Mouse (Mus musculus): ENCODE measurements around the gene Olfr309. TPM values are rescaled to one million over a fixed set of nuclear protein-coding genes. Genes with fewer than 3 reads are reported as not detected.

Gene Olfr309
- polyA plus RNA-seq, 1 experiment from 2014 or later = not detected

Small RNA genes within 50 kb of the gene (microRNA-seq; reads per million reads assigned to microRNA genes)
- not detected for gene Gm23192

Other genes starting within 250 kb of the Olfr309 start
- gene Vmn2r75, start 141.9 kb downstream of the Olfr309 start, polyA plus RNA-seq (2014; fragmentation: Nextera tagmentation; extraction: Ambion mirVana) = not detected in 2 replicates
- gene Vmn2r76, start 67.4 kb downstream of the Olfr309 start, polyA plus RNA-seq (2014; fragmentation: Nextera tagmentation; extraction: Ambion mirVana) = not detected in 2 replicates
- not detected in 2 replicates for gene Olfr310, start 36.5 kb downstream of the Olfr309 start, polyA plus RNA-seq (2014; fragmentation: Nextera tagmentation; extraction: Ambion mirVana)
- gene Olfr308, start 11.9 kb upstream of the Olfr309 start, polyA plus RNA-seq (2014; fragmentation: Nextera tagmentation; extraction: Ambion mirVana) = not detected in 2 replicates
- not detected in 2 replicates for gene Olfr307, start 23.9 kb upstream of the Olfr309 start, polyA plus RNA-seq (2014; fragmentation: Nextera tagmentation; extraction: Ambion mirVana)
- not detected in 2 replicates for gene Olfr305, start 53.2 kb upstream of the Olfr309 start, polyA plus RNA-seq (2014; fragmentation: Nextera tagmentation; extraction: Ambion mirVana)
- gene Olfr304, start 73.0 kb upstream of the Olfr309 start, polyA plus RNA-seq (2014; fragmentation: Nextera tagmentation; extraction: Ambion mirVana) = not detected in 2 replicates
- not detected in 2 replicates for gene Olfr303, start 84.1 kb upstream of the Olfr309 start, polyA plus RNA-seq (2014; fragmentation: Nextera tagmentation; extraction: Ambion mirVana)
- not detected in 2 replicates for gene Olfr301, start 90.1 kb upstream of the Olfr309 start, polyA plus RNA-seq (2014; fragmentation: Nextera tagmentation; extraction: Ambion mirVana)
- not detected in 2 replicates for gene Olfr299, start 146.2 kb upstream of the Olfr309 start, polyA plus RNA-seq (2014; fragmentation: Nextera tagmentation; extraction: Ambion mirVana)
- gene Olfr298, start 178.8 kb upstream of the Olfr309 start, polyA plus RNA-seq (2014; fragmentation: Nextera tagmentation; extraction: Ambion mirVana) = not detected in 2 replicates
- gene Olfr297, start 206.3 kb upstream of the Olfr309 start, polyA plus RNA-seq (2014; fragmentation: Nextera tagmentation; extraction: Ambion mirVana) = not detected in 2 replicates

Data from kidney, embryonic 14.5 days (tissue).